Mouse (Mus musculus) bone marrow macrophage, adult 2 months (primary cell): ENCODE results near the gene Zfp977.
"Not testable (repeated sequence)": the region's sequence is repeated elsewhere in the genome, so short reads cannot be mapped to it uniquely, and the experiment has no call there.

Experiments
- CTCF ChIP-seq: IDR thresholded peaks from 2 replicates; pipeline ENCODE4 v1.5.1; 2012; ENCODE audit warnings: low read depth, mild to moderate bottlenecking, low read length, moderate library complexity
- POLR2A ChIP-seq: IDR thresholded peaks from 2 replicates; pipeline ENCODE4 v1.6.1; 2012; ENCODE audit warnings: mild to moderate bottlenecking, low read depth, low read length, borderline replicate concordance

DNA sequence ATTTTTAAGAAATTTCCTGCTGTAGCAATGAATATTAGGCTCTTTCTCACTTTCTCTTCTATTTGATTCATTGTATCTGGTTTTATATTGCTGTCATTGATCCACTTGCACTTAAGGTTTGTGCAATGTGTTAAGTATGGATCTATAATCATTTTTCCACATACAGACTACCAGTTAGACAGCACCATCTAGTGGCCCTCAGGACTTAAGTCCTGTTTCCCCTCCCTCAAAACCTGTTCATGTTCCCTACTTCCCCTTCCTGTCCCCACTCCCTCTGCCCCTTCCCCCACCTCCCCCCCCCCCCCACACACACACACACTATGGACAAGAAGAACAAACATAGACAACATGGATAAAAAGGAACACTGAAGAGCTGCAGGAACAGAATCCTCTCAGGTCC, 3.3 kb upstream of the Zfp977 start:
- not testable (repeated sequence) for TF ChIP-seq CTCF, POLR2A
